18 mouse cellular contexts compared by ENCODE assay signal in genomic region chr11:58350628-58351027, GRCm38 (mm10). TPM values are rescaled to one million over a fixed set of nuclear protein-coding genes. Genes with fewer than 3 reads are reported as not detected.
DNase-seq lines count a peak whose midpoint lies in the region; ATAC-seq and TF ChIP-seq lines count a peak whose summit lies in the region.
"Had no signal": no experiment of that assay in that cellular context is flagged by ENCODE, and none has a peak within 500 bp of the region (broad histone marks: within the 10 kb centered on the region; RNA-seq: fewer than 3 reads in every experiment).

No protein-coding gene starts in this region.

- intact Hi-C loops in gastrocnemius, adult 2 months (cut with DNase I), result no loop called here
- intact Hi-C loops in gastrocnemius, postnatal 36 days (cut with DNase I), result no loop called here

- no peaks in the 10 kb centered on the region for H3K4me1 ChIP-seq in midbrain, embryonic 14.5 days (ENCODE audit: control insufficient read depth, insufficient read depth, low read length)
- no peaks in the 10 kb centered on the region for H3K4me1 ChIP-seq in midbrain, embryonic 11.5 days (ENCODE audit: control insufficient read depth, insufficient read depth, low read length)
- peaks cover 16% of the 10 kb centered on the region; the same call in 1 of the 2 replicates for H3K4me1 ChIP-seq in liver, postnatal 0 days (ENCODE audit: insufficient read depth)
- H3K4me1 ChIP-seq: limb, embryonic 10.5 days had no signal

- H3K9ac ChIP-seq in midbrain, embryonic 14.5 days (replicated peaks; ENCODE audit: low read length), result no peak overlapping the region
- no peak overlapping the region for H3K9ac ChIP-seq in midbrain, embryonic 11.5 days (ENCODE audit: low read length)
- no peak overlapping the region for H3K9ac ChIP-seq in liver, postnatal 0 days (replicated peaks)

- TF ChIP-seq CTCF in gastrocnemius, adult 2 months (IDR thresholded peaks at IDR 0.05), result peak; percentile 27; the same call in 1 of the 2 replicates
- TF ChIP-seq CTCF in liver, postnatal 0 days (IDR thresholded peaks at IDR 0.05; ENCODE audit: low read depth), result peak; percentile 40

- no peak overlapping the region for H3K4me3 ChIP-seq in gastrocnemius, adult 2 months
- no peak overlapping the region for H3K4me3 ChIP-seq in midbrain, embryonic 14.5 days (replicated peaks; ENCODE audit: low read depth, low read length)
- no peak overlapping the region for H3K4me3 ChIP-seq in midbrain, embryonic 11.5 days (ENCODE audit: low read depth, low read length)
- no peak overlapping the region for H3K4me3 ChIP-seq in liver, postnatal 0 days (ENCODE audit: low read depth, low read length)
- H3K4me3 ChIP-seq: limb, embryonic 10.5 days; myocyte had no signal

- no peak for DNase-seq in gastrocnemius, adult 2 months
- DNase-seq in gastrocnemius, postnatal 36 days, result no peak
- DNase-seq in midbrain, embryonic 14.5 days, result peak; percentile 4
- DNase-seq in midbrain, embryonic 11.5 days (ENCODE audit: low spot score, missing footprints), result no peak
- DNase-seq in ZHBTc4 (ENCODE audit: low read depth, low spot score), result peak; percentile 65
- no peak for DNase-seq in liver, postnatal 0 days
- no peak for DNase-seq in layer of hippocampus, adult 8-10 months (ENCODE audit: low spot score in 2 of 2)
- DNase-seq: heart, postnatal 36 days; kidney, adult 18-20 months; layer of hippocampus, adult 9-11 months; lung, postnatal 4 days; spleen, adult 18-20 months; thymus, adult 18-20 months had no signal

- H3K4me2 ChIP-seq in midbrain, embryonic 14.5 days (ENCODE audit: low read length), result no peak overlapping the region
- no peak overlapping the region for H3K4me2 ChIP-seq in midbrain, embryonic 11.5 days
- no peak overlapping the region for H3K4me2 ChIP-seq in liver, postnatal 0 days (ENCODE audit: low read depth, low read length)

- no peak for TF ChIP-seq EP300 in liver, postnatal 0 days (IDR thresholded peaks at IDR 0.05; ENCODE audit: low read depth)

- H3K27me3 ChIP-seq in midbrain, embryonic 14.5 days (ENCODE audit: control insufficient read depth, insufficient read depth, low read length), result no peaks in the 10 kb centered on the region
- H3K27me3 ChIP-seq in midbrain, embryonic 11.5 days (ENCODE audit: control insufficient read depth, insufficient read depth, low read length), result no peaks in the 10 kb centered on the region
- H3K27me3 ChIP-seq in liver, postnatal 0 days (ENCODE audit: insufficient read depth, low read length), result no peaks in the 10 kb centered on the region

- H3K27ac ChIP-seq in gastrocnemius, adult 2 months, result no peak overlapping the region
- H3K27ac ChIP-seq in midbrain, embryonic 14.5 days (replicated peaks; ENCODE audit: low read depth, low read length), result no peak overlapping the region
- no peak overlapping the region for H3K27ac ChIP-seq in midbrain, embryonic 11.5 days (ENCODE audit: low read depth, low read length)
- 0 out of 2 replicates have a peak overlapping the region, but pooled peaks have one; percentile 30 for H3K27ac ChIP-seq in liver, postnatal 0 days (ENCODE audit: low read depth)
- H3K27ac ChIP-seq: limb, embryonic 10.5 days had no signal

- no peak for ATAC-seq in midbrain, embryonic 14.5 days (ENCODE audit: low FRiP score, low TSS enrichment)
- ATAC-seq in midbrain, embryonic 11.5 days (ENCODE audit: low FRiP score), result no peak
- no peak for ATAC-seq in liver, postnatal 0 days
- ATAC-seq in megakaryocyte-erythroid progenitor cell, adult 5-6 weeks (replicated peaks; ENCODE audit: low FRiP score, low TSS enrichment, poor library complexity, severe bottlenecking), result no peak
- ATAC-seq: activated CD4-positive, CD25-positive, alpha-beta regulatory T cell, adult 4 months; forebrain, embryonic 16.5 days had no signal

- no peaks in the 10 kb centered on the region for H3K9me3 ChIP-seq in midbrain, embryonic 14.5 days (ENCODE audit: control insufficient read depth, low read length)
- no peaks in the 10 kb centered on the region for H3K9me3 ChIP-seq in midbrain, embryonic 11.5 days (ENCODE audit: control insufficient read depth, low read length)
- H3K9me3 ChIP-seq in liver, postnatal 0 days (ENCODE audit: low read length), result no peaks in the 10 kb centered on the region
- H3K9me3 ChIP-seq: limb, embryonic 10.5 days had no signal

- WGBS in midbrain, embryonic 14.5 days, result 73% methylated on average over 4 of the region's 4 CpGs
- WGBS in midbrain, embryonic 11.5 days, result 75% methylated on average over 4 of the region's 4 CpGs
- 72% methylated on average over 4 of the region's 4 CpGs for WGBS in liver, postnatal 0 days (ENCODE audit: insufficient replicate concordance)

- peaks cover 23% of the 10 kb centered on the region for H3K36me3 ChIP-seq in midbrain, embryonic 14.5 days (ENCODE audit: control insufficient read depth, insufficient read depth, low read length)
- no peaks in the 10 kb centered on the region; the same call in 1 of the 2 replicates for H3K36me3 ChIP-seq in midbrain, embryonic 11.5 days (ENCODE audit: control insufficient read depth, insufficient read depth, low read length)
- H3K36me3 ChIP-seq in liver, postnatal 0 days (replicated peaks; ENCODE audit: insufficient read depth, low read length), result peaks cover 17% of the 10 kb centered on the region

RNA-seq across cellular contexts. Expression of gene Sh3bp5l, which starts 20.1 kb away (rescaled TPM):
- total RNA-seq in gastrocnemius, adult 2 months (2021), result 10 to 100 TPM; 21.2 to 23.5 TPM
- total RNA-seq in gastrocnemius, postnatal 36 days (2021), result 10 to 100 TPM; 26.1 to 27.9 TPM
- polyA plus RNA-seq in midbrain, embryonic 14.5 days (2014; fragmentation: Nextera tagmentation; extraction: Ambion mirVana), result 39.6 and 40.7 TPM in 2 replicates
- 26.8 and 34.2 TPM in 2 replicates for polyA plus RNA-seq in midbrain, embryonic 11.5 days (2014; fragmentation: Nextera tagmentation; extraction: Ambion mirVana)
- polyA plus RNA-seq in liver, postnatal 0 days (2015; fragmentation: Nextera tagmentation; extraction: Ambion mirVana), result 10.5 and 11.0 TPM in 2 replicates
- total RNA-seq in megakaryocyte-erythroid progenitor cell, adult 5-6 weeks (2014; fragmentation: Nextera tagmentation), result 12.8 and 13.8 TPM in 2 replicates
- total RNA-seq in megakaryocyte-erythroid progenitor cell, adult 5-6 weeks (2017), result 10.4 and 20.9 TPM in 2 replicates
- 10 to 100 TPM; 37.3 to 57.0 (median 44.8) TPM for total RNA-seq in layer of hippocampus, adult 8-10 months (2022)

RNA-seq across cellular contexts. Expression of gene Zfp672, which starts 20.5 kb away (rescaled TPM):
- 10 to 100 TPM; 43.1 to 44.6 TPM for total RNA-seq in gastrocnemius, adult 2 months (2021)
- 10 to 100 TPM; 36.7 to 41.7 TPM for total RNA-seq in gastrocnemius, postnatal 36 days (2021)
- 38.1 and 43.3 TPM in 2 replicates for polyA plus RNA-seq in midbrain, embryonic 14.5 days (2014; fragmentation: Nextera tagmentation; extraction: Ambion mirVana)
- polyA plus RNA-seq in midbrain, embryonic 11.5 days (2014; fragmentation: Nextera tagmentation; extraction: Ambion mirVana), result 22.8 and 22.9 TPM in 2 replicates
- 44.4 and 46.2 TPM in 2 replicates for polyA plus RNA-seq in liver, postnatal 0 days (2015; fragmentation: Nextera tagmentation; extraction: Ambion mirVana)
- total RNA-seq in megakaryocyte-erythroid progenitor cell, adult 5-6 weeks (2014; fragmentation: Nextera tagmentation), result 60.9 and 65.9 TPM in 2 replicates
- total RNA-seq in megakaryocyte-erythroid progenitor cell, adult 5-6 weeks (2017), result 28.5 and 30.9 TPM in 2 replicates
- 10 to 100 TPM; 39.8 to 56.6 (median 45.4) TPM for total RNA-seq in layer of hippocampus, adult 8-10 months (2022)

RNA-seq across cellular contexts. Expression of gene Lypd8, which starts 28.2 kb away (rescaled TPM):
- not detected for total RNA-seq in gastrocnemius, adult 2 months (2021)
- not detected for total RNA-seq in gastrocnemius, postnatal 36 days (2021)
- not detected in 2 replicates for polyA plus RNA-seq in midbrain, embryonic 14.5 days (2014; fragmentation: Nextera tagmentation; extraction: Ambion mirVana)
- not detected in 2 replicates for polyA plus RNA-seq in midbrain, embryonic 11.5 days (2014; fragmentation: Nextera tagmentation; extraction: Ambion mirVana)
- polyA plus RNA-seq in liver, postnatal 0 days (2015; fragmentation: Nextera tagmentation; extraction: Ambion mirVana), result not detected in 2 replicates
- not detected in 2 replicates for total RNA-seq in megakaryocyte-erythroid progenitor cell, adult 5-6 weeks (2014; fragmentation: Nextera tagmentation)
- not detected in 2 replicates for total RNA-seq in megakaryocyte-erythroid progenitor cell, adult 5-6 weeks (2017)
- under 1 TPM in 1 of 4 experiments, not detected in 3; 0.29 TPM for total RNA-seq in layer of hippocampus, adult 8-10 months (2022)
- total RNA-seq: heart, postnatal 36 days had no signal
- polyA plus RNA-seq: activated CD4-positive, CD25-positive, alpha-beta regulatory T cell, adult 4 months; forebrain, embryonic 16.5 days; limb, embryonic 10.5 days; myocyte had no signal

RNA-seq across cellular contexts. Expression of gene Zfp692, which starts 43.8 kb away (rescaled TPM):
- total RNA-seq in gastrocnemius, adult 2 months (2021), result 1 to 10 TPM; 4.1 to 5.0 TPM
- total RNA-seq in gastrocnemius, postnatal 36 days (2021), result 1 to 10 TPM; 3.4 to 4.0 TPM
- 14.2 and 24.9 TPM in 2 replicates for polyA plus RNA-seq in midbrain, embryonic 14.5 days (2014; fragmentation: Nextera tagmentation; extraction: Ambion mirVana)
- polyA plus RNA-seq in midbrain, embryonic 11.5 days (2014; fragmentation: Nextera tagmentation; extraction: Ambion mirVana), result 13.2 and 13.4 TPM in 2 replicates
- polyA plus RNA-seq in liver, postnatal 0 days (2015; fragmentation: Nextera tagmentation; extraction: Ambion mirVana), result 3.3 and 4.0 TPM in 2 replicates
- 34.0 and 66.1 TPM in 2 replicates for total RNA-seq in megakaryocyte-erythroid progenitor cell, adult 5-6 weeks (2014; fragmentation: Nextera tagmentation)
- total RNA-seq in megakaryocyte-erythroid progenitor cell, adult 5-6 weeks (2017), result 25.0 and 26.7 TPM in 2 replicates
- total RNA-seq in layer of hippocampus, adult 8-10 months (2022), result 10 to 100 TPM; 28.5 to 36.1 (median 32.3) TPM

Comparison
In these comparisons a context has a peak if more than half of its experiments do, and no peak if none do; other contexts are left out.
1. DNase-seq: peak in midbrain, embryonic 14.5 days (single experiment) and ZHBTc4 (single experiment); none in gastrocnemius, adult 2 months (single experiment), gastrocnemius, postnatal 36 days (0 of 2), midbrain, embryonic 11.5 days (single experiment), liver, postnatal 0 days (single experiment) and layer of hippocampus, adult 8-10 months (0 of 2).